Mouse (Mus musculus): ENCODE data around the gene Ear6. TPM values are rescaled to one million over a fixed set of nuclear protein-coding genes. Genes with fewer than 3 reads are reported as not detected.
"Not testable (repeated sequence)": the region's sequence is repeated elsewhere in the genome, so short reads cannot be mapped to it uniquely, and the experiment has no call there.

The Ear6 gene
- polyA plus RNA-seq (2012; fragmentation: generic; extraction: Trizol), result not detected

DNA sequence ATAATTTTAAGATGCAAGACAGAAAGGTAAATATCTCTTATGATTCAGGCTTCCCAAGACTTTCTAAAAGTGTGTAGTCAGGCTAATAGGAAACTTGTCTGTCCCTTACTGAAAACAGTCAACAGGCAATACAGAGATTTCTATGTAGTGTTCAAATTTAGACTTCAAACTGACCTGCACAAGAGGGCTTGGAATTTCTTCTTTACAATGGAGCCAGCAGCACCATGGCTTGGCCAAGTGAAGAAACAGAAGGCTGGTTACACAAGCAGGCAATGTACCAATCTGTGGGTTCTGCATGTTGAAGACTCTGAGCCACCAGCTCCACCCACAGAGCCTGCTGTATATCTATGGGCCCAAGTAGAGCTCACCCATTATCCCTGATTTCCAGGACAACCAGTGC lies at the start of gene Ear6:
Gene Ear6, plus strand, starts transcription at position 301 of the 400 bp plus-strand sequence.
- Histone ChIP-seq H3K79me2 (ENCODE audit: control insufficient read depth, insufficient read depth) (no peaks in the 10 kb centered on the region), H3K36me3 (ENCODE audit: control insufficient read depth, insufficient read depth) (no peaks in the 10 kb centered on the region), H3ac (ENCODE audit: control insufficient read depth, insufficient read length) (no peak within 1 kb of the TSS), H3K27me3 (ENCODE audit: control insufficient read depth, insufficient read depth, insufficient read length) (peaks cover 6% of the 10 kb centered on the region), H3K4me2 (ENCODE audit: low read depth) (no peak within 1 kb of the TSS), H3K4me3 (no peak within 1 kb of the TSS)
- TF ChIP-seq CEBPB (IDR thresholded peaks at IDR 0.05; ENCODE audit: insufficient read depth, poor library complexity, severe bottlenecking) (no peak), MYOD1 (IDR thresholded peaks at IDR 0.05; ENCODE audit: control insufficient read depth in 1 of 3, insufficient read length in 2 of 3, low read depth in 2 of 3) (no peak), E2F4 (IDR thresholded peaks at IDR 0.05; ENCODE audit: insufficient read depth) (no peak), USF1 (IDR thresholded peaks at IDR 0.05; ENCODE audit: low read depth) (no peak), MYOG (IDR thresholded peaks at IDR 0.05; ENCODE audit: control insufficient read depth in 1 of 3, insufficient read depth in 1 of 3, insufficient read length in 2 of 3, low read depth in 2 of 3) (no peak), TCF3 (IDR thresholded peaks at IDR 0.05; ENCODE audit: insufficient read length, low read depth) (no peak), POLR2AphosphoS2 (IDR thresholded peaks at IDR 0.05; ENCODE audit: insufficient read length, low read depth) (no peak), REST (IDR thresholded peaks at IDR 0.05; ENCODE audit: insufficient read depth, insufficient read length) (no peak), TCF12 (IDR thresholded peaks at IDR 0.05; ENCODE audit: insufficient read depth, poor library complexity, severe bottlenecking) (no peak), MAX (IDR thresholded peaks at IDR 0.05; ENCODE audit: low read depth) (no peak), SRF (IDR thresholded peaks at IDR 0.05; ENCODE audit: control insufficient read depth, insufficient read length, low read depth) (no peak), POLR2A (IDR thresholded peaks at IDR 0.05; ENCODE audit: insufficient read length, low read depth) (no peak)

DNA sequence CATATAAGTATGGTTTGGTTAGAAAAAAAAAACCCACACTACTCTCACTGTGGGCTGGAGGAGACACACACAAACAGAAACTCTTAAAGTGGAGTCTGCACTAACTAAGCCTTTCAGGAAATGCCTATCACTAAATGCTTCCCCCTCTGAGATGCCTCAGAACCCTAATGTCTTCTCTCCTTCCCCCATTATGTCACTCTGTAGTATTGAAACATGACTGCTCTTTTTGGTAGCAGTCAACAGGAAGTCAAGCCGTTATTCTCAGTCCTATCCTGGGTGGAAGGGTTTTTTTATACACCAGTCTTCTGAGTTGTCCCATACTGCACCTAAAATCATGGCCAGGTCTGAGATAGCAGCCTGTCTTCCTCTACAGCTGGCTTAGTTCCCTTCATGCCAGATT lies 26.9 kb upstream of the Ear6 start:
- H3K4me2 ChIP-seq (ENCODE audit: low read depth), result no peak overlapping the region
- H3K79me2 ChIP-seq (ENCODE audit: control insufficient read depth, insufficient read depth), result no peaks in the 10 kb centered on the region
- TF ChIP-seq MAX (IDR thresholded peaks at IDR 0.05; ENCODE audit: low read depth), result no peak
- TF ChIP-seq TCF12 (IDR thresholded peaks at IDR 0.05; ENCODE audit: insufficient read depth, poor library complexity, severe bottlenecking), result no peak
- no peak for TF ChIP-seq POLR2A (IDR thresholded peaks at IDR 0.05; ENCODE audit: insufficient read length, low read depth)
- no peak for TF ChIP-seq TCF3 (IDR thresholded peaks at IDR 0.05; ENCODE audit: insufficient read length, low read depth)
- no peak for TF ChIP-seq USF1 (IDR thresholded peaks at IDR 0.05; ENCODE audit: low read depth)
- no peak for TF ChIP-seq REST (IDR thresholded peaks at IDR 0.05; ENCODE audit: insufficient read depth, insufficient read length)
- no peak for TF ChIP-seq MYOD1 (IDR thresholded peaks at IDR 0.05; ENCODE audit: control insufficient read depth in 1 of 3, insufficient read length in 2 of 3, low read depth in 2 of 3)
- no peak for TF ChIP-seq CEBPB (IDR thresholded peaks at IDR 0.05; ENCODE audit: insufficient read depth, poor library complexity, severe bottlenecking)
- TF ChIP-seq E2F4 (IDR thresholded peaks at IDR 0.05; ENCODE audit: insufficient read depth), result no peak
- TF ChIP-seq SRF (IDR thresholded peaks at IDR 0.05; ENCODE audit: control insufficient read depth, insufficient read length, low read depth), result no peak
- TF ChIP-seq POLR2AphosphoS2 (IDR thresholded peaks at IDR 0.05; ENCODE audit: insufficient read length, low read depth), result no peak
- no peak for TF ChIP-seq MYOG (IDR thresholded peaks at IDR 0.05; ENCODE audit: control insufficient read depth in 1 of 3, insufficient read depth in 1 of 3, insufficient read length in 2 of 3, low read depth in 2 of 3)
- H3ac ChIP-seq (ENCODE audit: control insufficient read depth, insufficient read length), result no peak overlapping the region
- no peaks in the 10 kb centered on the region for H3K27me3 ChIP-seq (ENCODE audit: control insufficient read depth, insufficient read depth, insufficient read length)
- no peak overlapping the region for H3K4me3 ChIP-seq
- H3K36me3 ChIP-seq (ENCODE audit: control insufficient read depth, insufficient read depth), result no peaks in the 10 kb centered on the region

DNA sequence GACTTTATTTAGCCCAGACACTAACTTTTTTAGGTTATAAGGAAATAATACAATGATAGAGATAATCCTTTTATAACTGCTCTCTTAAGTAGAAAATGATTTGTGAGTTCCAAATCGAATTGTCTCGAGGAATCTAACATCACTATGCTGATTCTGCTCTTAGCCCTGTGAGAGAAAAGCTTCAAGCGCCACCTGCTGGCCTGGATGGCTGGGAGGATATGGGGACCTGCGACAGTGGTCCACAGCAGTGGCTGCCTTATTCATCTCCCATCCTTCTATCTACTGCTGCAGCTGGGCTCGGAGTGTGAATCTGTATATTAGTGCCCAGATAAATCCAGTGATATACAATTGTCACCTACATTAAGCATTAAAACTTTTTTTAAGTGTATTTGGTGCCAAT lies 25.7 kb upstream of the Ear6 start:
- H3K4me2 ChIP-seq (ENCODE audit: low read depth); H3ac ChIP-seq (ENCODE audit: control insufficient read depth, insufficient read length); H3K36me3 ChIP-seq (ENCODE audit: control insufficient read depth, insufficient read depth); H3K79me2 ChIP-seq (ENCODE audit: control insufficient read depth, insufficient read depth); H3K27me3 ChIP-seq (ENCODE audit: control insufficient read depth, insufficient read depth, insufficient read length); H3K4me3 ChIP-seq: not testable (repeated sequence)

DNA sequence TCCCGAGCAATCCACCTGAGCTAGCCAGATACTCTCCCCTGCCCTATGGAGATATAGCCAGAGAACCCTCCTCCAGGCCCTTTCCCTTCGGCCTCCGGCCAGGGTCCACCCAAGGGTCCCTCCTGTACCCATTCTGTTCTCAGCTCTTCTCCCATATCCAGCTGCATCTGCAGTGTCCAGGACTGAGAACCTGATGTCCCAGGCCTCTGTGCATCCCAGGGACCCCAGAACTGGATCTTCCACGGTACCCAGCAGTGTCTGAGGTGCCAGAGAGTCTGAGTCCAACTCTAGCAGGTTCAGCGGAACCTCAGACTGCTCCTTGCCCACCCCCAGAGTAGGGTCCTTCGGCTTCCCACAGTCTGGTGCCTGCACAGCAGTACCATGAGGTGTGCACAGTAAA lies 24.3 kb upstream of the Ear6 start:
- Histone ChIP-seq H3K36me3 (ENCODE audit: control insufficient read depth, insufficient read depth) (no peaks in the 10 kb centered on the region), H3K4me3 (no peak overlapping the region), H3ac (ENCODE audit: control insufficient read depth, insufficient read length) (no peak overlapping the region), H3K4me2 (ENCODE audit: low read depth) (no peak overlapping the region), H3K79me2 (ENCODE audit: control insufficient read depth, insufficient read depth) (no peaks in the 10 kb centered on the region), H3K27me3 (ENCODE audit: control insufficient read depth, insufficient read depth, insufficient read length) (no peaks in the 10 kb centered on the region)
- TF ChIP-seq TCF3 (IDR thresholded peaks at IDR 0.05; ENCODE audit: insufficient read length, low read depth), result no peak
- TF ChIP-seq MAX (IDR thresholded peaks at IDR 0.05; ENCODE audit: low read depth), result no peak
- TF ChIP-seq POLR2A (IDR thresholded peaks at IDR 0.05; ENCODE audit: insufficient read length, low read depth), result no peak
- no peak for TF ChIP-seq MYOD1 (IDR thresholded peaks at IDR 0.05; ENCODE audit: control insufficient read depth in 1 of 3, insufficient read length in 2 of 3, low read depth in 2 of 3)
- TF ChIP-seq CEBPB (IDR thresholded peaks at IDR 0.05; ENCODE audit: insufficient read depth, poor library complexity, severe bottlenecking), result no peak
- TF ChIP-seq E2F4 (IDR thresholded peaks at IDR 0.05; ENCODE audit: insufficient read depth), result no peak
- TF ChIP-seq USF1 (IDR thresholded peaks at IDR 0.05; ENCODE audit: low read depth), result no peak
- no peak for TF ChIP-seq SRF (IDR thresholded peaks at IDR 0.05; ENCODE audit: control insufficient read depth, insufficient read length, low read depth)
- no peak for TF ChIP-seq REST (IDR thresholded peaks at IDR 0.05; ENCODE audit: insufficient read depth, insufficient read length)
- no peak for TF ChIP-seq TCF12 (IDR thresholded peaks at IDR 0.05; ENCODE audit: insufficient read depth, poor library complexity, severe bottlenecking)
- TF ChIP-seq POLR2AphosphoS2 (IDR thresholded peaks at IDR 0.05; ENCODE audit: insufficient read length, low read depth), result no peak
- no peak for TF ChIP-seq MYOG (IDR thresholded peaks at IDR 0.05; ENCODE audit: control insufficient read depth in 1 of 3, insufficient read depth in 1 of 3, insufficient read length in 2 of 3, low read depth in 2 of 3)

DNA sequence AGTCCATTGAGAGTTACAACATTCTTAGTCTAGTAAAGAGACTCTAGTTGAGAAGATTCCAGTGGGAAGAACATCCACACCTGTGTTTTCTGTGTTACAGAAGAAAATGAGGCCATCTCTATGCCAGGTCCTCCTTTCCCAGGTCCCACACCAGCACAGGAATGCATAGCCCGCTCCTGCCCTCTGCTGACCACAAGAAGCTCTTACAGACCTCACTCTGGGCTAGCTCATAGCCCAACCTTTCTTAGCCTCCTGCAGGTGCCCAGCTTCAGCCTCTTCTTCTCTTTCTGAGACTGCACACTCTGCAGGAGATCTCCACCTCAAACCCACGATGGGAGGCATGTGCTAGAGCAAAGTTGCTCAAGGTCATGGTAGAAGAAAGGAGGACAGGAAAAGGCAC lies 15.0 kb upstream of the Ear6 start:
- not testable (repeated sequence) for H3ac ChIP-seq (ENCODE audit: control insufficient read depth, insufficient read length); H3K4me2 ChIP-seq (ENCODE audit: low read depth); H3K79me2 ChIP-seq (ENCODE audit: control insufficient read depth, insufficient read depth); H3K27me3 ChIP-seq (ENCODE audit: control insufficient read depth, insufficient read depth, insufficient read length); H3K4me3 ChIP-seq; H3K36me3 ChIP-seq (ENCODE audit: control insufficient read depth, insufficient read depth)
